ENCODE assay signal across 8 mouse cellular contexts in genomic region chr1:172148279-172148954, GRCm38 (mm10). TPM values are rescaled to one million over a fixed set of nuclear protein-coding genes. Genes with fewer than 3 reads are reported as not detected.
DNase-seq lines count a peak whose midpoint lies in the region; ATAC-seq and TF ChIP-seq lines count a peak whose summit lies in the region.

No protein-coding gene starts in this region.

- ATAC-seq in forebrain, embryonic 13.5 days = peak; percentile 6
- ATAC-seq in hindbrain, embryonic 16.5 days = no peak; the same call in 1 of the 2 replicates
- peak; percentile 37 for ATAC-seq in megakaryocyte progenitor cell, adult 5-6 weeks (replicated peaks; ENCODE audit: poor library complexity)

- WGBS in bone marrow, adult 2 months = under 1% methylated on average over 39 of the region's 40 CpGs
- under 1% methylated on average over 40 of the region's 40 CpGs for WGBS in forebrain, embryonic 13.5 days
- WGBS in hindbrain, embryonic 16.5 days = under 1% methylated on average over 36 of the region's 40 CpGs
- under 1% methylated on average over 40 of the region's 40 CpGs for WGBS in small intestine, adult 2 months

- H3K36me3 ChIP-seq in forebrain, embryonic 13.5 days (ENCODE audit: poor library complexity, severe bottlenecking) = peaks cover 34% of the 10 kb centered on the region
- H3K36me3 ChIP-seq in hindbrain, embryonic 16.5 days (ENCODE audit: control insufficient read depth, insufficient read depth, low read length) = peaks cover 2% of the 10 kb centered on the region; the same call in 1 of the 2 replicates
- peaks cover 17% of the 10 kb centered on the region; the same call in 1 of the 2 replicates for H3K36me3 ChIP-seq in small intestine, adult 2 months (ENCODE audit: control insufficient read depth, insufficient read depth, low read length)

- intact Hi-C loops in left cerebral cortex, postnatal 25 days (cut with DNase I) = loop anchor here (2.0 kb wide), 2 partner anchors 22 to 162 kb away; partner anchors contain the start of gene Pex19

- TF ChIP-seq CTCF in bone marrow, adult 2 months (IDR thresholded peaks at IDR 0.05; ENCODE audit: control insufficient read depth, insufficient read depth, low read length) = no peak
- no peak for TF ChIP-seq CTCF in small intestine, adult 2 months (IDR thresholded peaks at IDR 0.05; ENCODE audit: extremely low read depth, insufficient read length, insufficient replicate concordance, low read depth, low read length)

- no peak for TF ChIP-seq POLR2A in bone marrow, adult 2 months (IDR thresholded peaks at IDR 0.05; ENCODE audit: borderline replicate concordance, control insufficient read depth, low read depth, low read length)
- TF ChIP-seq POLR2A in small intestine, adult 2 months (IDR thresholded peaks at IDR 0.05; ENCODE audit: low read depth, low read length) = no peak

- no peaks in the 10 kb centered on the region for H3K27me3 ChIP-seq in forebrain, embryonic 13.5 days
- H3K27me3 ChIP-seq in hindbrain, embryonic 16.5 days (replicated peaks; ENCODE audit: control insufficient read depth, insufficient read depth, low read length) = no peaks in the 10 kb centered on the region
- H3K27me3 ChIP-seq in small intestine, adult 2 months (ENCODE audit: control insufficient read depth, insufficient read depth, low read length) = no peaks in the 10 kb centered on the region

- H3K27ac ChIP-seq in bone marrow, adult 2 months (ENCODE audit: control insufficient read depth, insufficient read depth, low read depth, low read length, poor library complexity) = peak overlapping the region; percentile 92
- peak overlapping the region; percentile 90 for H3K27ac ChIP-seq in forebrain, embryonic 13.5 days
- peak overlapping the region; percentile 93 for H3K27ac ChIP-seq in hindbrain, embryonic 16.5 days (ENCODE audit: low read depth, low read length)
- peak overlapping the region; percentile 80 for H3K27ac ChIP-seq in small intestine, adult 2 months (ENCODE audit: insufficient read depth, low read depth, low read length)

- peak overlapping the region; percentile 77 for H3K4me2 ChIP-seq in forebrain, embryonic 13.5 days
- H3K4me2 ChIP-seq in hindbrain, embryonic 16.5 days (ENCODE audit: low read length) = peak overlapping the region; percentile 86

- H3K4me1 ChIP-seq in bone marrow, adult 2 months (ENCODE audit: control insufficient read depth, insufficient read depth, low read length) = no peaks in the 10 kb centered on the region
- peaks cover 32% of the 10 kb centered on the region for H3K4me1 ChIP-seq in forebrain, embryonic 13.5 days
- peaks cover 10% of the 10 kb centered on the region for H3K4me1 ChIP-seq in hindbrain, embryonic 16.5 days (ENCODE audit: control insufficient read depth, insufficient read depth, low read depth, low read length)
- H3K4me1 ChIP-seq in small intestine, adult 2 months (ENCODE audit: control insufficient read depth, insufficient read depth, insufficient read length, low read length) = peaks cover 2% of the 10 kb centered on the region; the same call in 1 of the 2 replicates

- peak overlapping the region; percentile 99 for H3K9ac ChIP-seq in forebrain, embryonic 13.5 days
- peak overlapping the region; percentile 96 for H3K9ac ChIP-seq in hindbrain, embryonic 16.5 days (ENCODE audit: low read depth, low read length)

- peak overlapping the region; percentile 92 for H3K4me3 ChIP-seq in bone marrow, adult 2 months (replicated peaks; ENCODE audit: control insufficient read depth, low read depth, low read length)
- peak overlapping the region; percentile 93 for H3K4me3 ChIP-seq in forebrain, embryonic 13.5 days
- H3K4me3 ChIP-seq in hindbrain, embryonic 16.5 days (ENCODE audit: low read length) = peak overlapping the region; percentile 94
- H3K4me3 ChIP-seq in small intestine, adult 2 months (ENCODE audit: low read depth, low read length) = peak overlapping the region; percentile 76

- peak; percentile 56 to 62 for DNase-seq in cerebellum, postnatal 10 days
- no peak for DNase-seq in cerebellum, adult 8-10 months
- DNase-seq in left cerebral cortex, postnatal 25 days (ENCODE audit: low spot score in 2 of 2) = peak; percentile 35 to 37

- H3K9me3 ChIP-seq in forebrain, embryonic 13.5 days (replicated peaks) = no peaks in the 10 kb centered on the region
- no peaks in the 10 kb centered on the region for H3K9me3 ChIP-seq in hindbrain, embryonic 16.5 days (ENCODE audit: control insufficient read depth, low read length)

RNA-seq across cellular contexts. Expression of gene Dcaf8, which starts 0.5 kb away (rescaled TPM):
- polyA plus RNA-seq in bone marrow, adult 2 months (2011; ENCODE audit: insufficient read depth, insufficient read length, low replicate concordance, missing spikeins) = 56.2 and 72.7 TPM in 2 replicates
- 112 and 125 TPM in 2 replicates for polyA plus RNA-seq in forebrain, embryonic 13.5 days (2015; fragmentation: Nextera tagmentation; extraction: Ambion mirVana)
- polyA plus RNA-seq in hindbrain, embryonic 16.5 days (2015; fragmentation: Nextera tagmentation; extraction: Ambion mirVana) = 86.6 and 91.6 TPM in 2 replicates
- 100 to 1,000 TPM; 105 to 108 TPM for total RNA-seq in left cerebral cortex, postnatal 25 days (2021)
- 26.0 and 46.0 TPM in 2 replicates for total RNA-seq in megakaryocyte progenitor cell, adult 5-6 weeks (2015)
- 93.6 and 140 TPM in 2 replicates for total RNA-seq in megakaryocyte progenitor cell, adult 5-6 weeks (2017)
- 14.6 and 26.7 TPM in 2 replicates for polyA plus RNA-seq in small intestine, adult 2 months (2012; rRNA removed)

RNA-seq across cellular contexts. Expression of gene Pex19, which starts 21.9 kb away (rescaled TPM):
- polyA plus RNA-seq in bone marrow, adult 2 months (2011; ENCODE audit: insufficient read depth, insufficient read length, low replicate concordance, missing spikeins) = 32.8 TPM in 2 replicates
- 155 and 163 TPM in 2 replicates for polyA plus RNA-seq in forebrain, embryonic 13.5 days (2015; fragmentation: Nextera tagmentation; extraction: Ambion mirVana)
- 169 and 173 TPM in 2 replicates for polyA plus RNA-seq in hindbrain, embryonic 16.5 days (2015; fragmentation: Nextera tagmentation; extraction: Ambion mirVana)
- 10 to 100 TPM; 95.2 to 97.2 TPM for total RNA-seq in left cerebral cortex, postnatal 25 days (2021)
- total RNA-seq in megakaryocyte progenitor cell, adult 5-6 weeks (2015) = 24.2 and 24.9 TPM in 2 replicates
- 31.2 and 38.4 TPM in 2 replicates for total RNA-seq in megakaryocyte progenitor cell, adult 5-6 weeks (2017)
- 40.5 and 55.1 TPM in 2 replicates for polyA plus RNA-seq in small intestine, adult 2 months (2012; rRNA removed)

RNA-seq across cellular contexts. Expression of gene Pea15a, which starts 58.2 kb away (rescaled TPM):
- polyA plus RNA-seq in bone marrow, adult 2 months (2011; ENCODE audit: insufficient read depth, insufficient read length, low replicate concordance, missing spikeins) = 12.7 and 28.0 TPM in 2 replicates
- 470 and 471 TPM in 2 replicates for polyA plus RNA-seq in forebrain, embryonic 13.5 days (2015; fragmentation: Nextera tagmentation; extraction: Ambion mirVana)
- 538 and 563 TPM in 2 replicates for polyA plus RNA-seq in hindbrain, embryonic 16.5 days (2015; fragmentation: Nextera tagmentation; extraction: Ambion mirVana)
- 100 to 1,000 TPM; 411 to 429 TPM for total RNA-seq in left cerebral cortex, postnatal 25 days (2021)
- total RNA-seq in megakaryocyte progenitor cell, adult 5-6 weeks (2015) = 3.1 and 4.9 TPM in 2 replicates
- 2.2 and 2.6 TPM in 2 replicates for total RNA-seq in megakaryocyte progenitor cell, adult 5-6 weeks (2017)
- polyA plus RNA-seq in small intestine, adult 2 months (2012; rRNA removed) = 11.3 and 12.0 TPM in 2 replicates

Comparison
In these comparisons a context has a peak if more than half of its experiments do, and no peak if none do; other contexts are left out.
1. RNA of gene Pea15a, which starts 58.2 kb away (polyA plus RNA-seq): 538 to 563 TPM in hindbrain, embryonic 16.5 days and 470 to 471 TPM in forebrain, embryonic 13.5 days; 12.7 to 28.0 TPM in bone marrow, adult 2 months and 11.3 to 12.0 TPM in small intestine, adult 2 months; every median in the first group is over 10 times any median in the second.
2. Peak in every context shown above with its lines, with median percentiles within 50 percentile points of each other: H3K27ac ChIP-seq and H3K4me3 ChIP-seq.